ENCODE assay signal across 8 mouse cellular contexts in the genomic region with DNA sequence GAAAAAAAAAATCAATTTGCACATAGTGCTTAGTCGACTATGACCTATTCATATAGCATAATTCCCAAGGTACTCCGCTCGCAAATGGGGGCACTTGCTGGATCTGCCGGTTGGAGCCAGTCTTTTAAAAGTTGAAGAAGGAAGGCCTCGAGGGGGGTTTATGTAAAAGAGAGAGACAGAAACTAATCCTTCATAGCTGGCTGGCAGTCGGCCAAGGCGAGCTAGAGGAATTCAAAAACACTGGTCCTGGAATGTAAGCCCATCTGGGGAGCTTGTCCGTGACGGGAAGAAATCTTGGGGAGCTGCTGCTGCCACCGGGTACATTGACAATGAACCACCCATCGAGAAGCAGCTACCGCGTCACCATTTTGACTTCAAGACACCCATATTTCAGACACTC.
DNase-seq lines count a peak whose midpoint lies in the region; ATAC-seq lines count a peak whose summit lies in the region.

No protein-coding gene starts in this region.

- no peaks in the 10 kb centered on the region for H3K27me3 ChIP-seq in hindbrain, embryonic 14.5 days (ENCODE audit: control insufficient read depth, insufficient read depth, low read length)
- no peaks in the 10 kb centered on the region for H3K27me3 ChIP-seq in midbrain, embryonic 11.5 days (ENCODE audit: control insufficient read depth, insufficient read depth, low read length)
- H3K27me3 ChIP-seq in stomach, embryonic 15.5 days (replicated peaks) = no peaks in the 10 kb centered on the region

- 0 out of 2 replicates have a peak, but pooled peaks cover 5% of the 10 kb centered on the region for H3K9me3 ChIP-seq in hindbrain, embryonic 14.5 days (ENCODE audit: control insufficient read depth, low read length)
- no peaks in the 10 kb centered on the region; the same call in 1 of the 2 replicates for H3K9me3 ChIP-seq in midbrain, embryonic 11.5 days (ENCODE audit: control insufficient read depth, low read length)
- no peaks in the 10 kb centered on the region for H3K9me3 ChIP-seq in stomach, embryonic 15.5 days

- H3K27ac ChIP-seq in hindbrain, embryonic 14.5 days = no peak overlapping the region
- H3K27ac ChIP-seq in midbrain, embryonic 11.5 days (ENCODE audit: low read depth, low read length) = no peak overlapping the region
- peak overlapping the region; percentile 4; the same call in 1 of the 2 replicates for H3K27ac ChIP-seq in stomach, embryonic 15.5 days

- no peak overlapping the region for H3K4me3 ChIP-seq in hindbrain, embryonic 14.5 days (replicated peaks; ENCODE audit: low read length)
- H3K4me3 ChIP-seq in midbrain, embryonic 11.5 days (ENCODE audit: low read depth, low read length) = no peak overlapping the region
- no peak overlapping the region for H3K4me3 ChIP-seq in stomach, embryonic 15.5 days (replicated peaks)

- 16% methylated on average over 13 of the region's 13 CpGs for WGBS in hindbrain, embryonic 14.5 days
- 31% methylated on average over 13 of the region's 13 CpGs for WGBS in midbrain, embryonic 11.5 days
- WGBS in stomach, embryonic 15.5 days = 23% methylated on average over 13 of the region's 13 CpGs

- peak; percentile 29 to 41 for DNase-seq in adrenal gland, adult 18-20 months (ENCODE audit: low spot score in 2 of 2)
- peak; percentile 28 for DNase-seq in cerebellum, adult 9-11 months
- DNase-seq in frontal cortex, postnatal 14 days (ENCODE audit: low spot score in 2 of 2) = peak; percentile 11 to 30
- DNase-seq in hindbrain, embryonic 14.5 days (ENCODE audit: low spot score) = peak; percentile 73
- DNase-seq in layer of hippocampus, postnatal 10 days (ENCODE audit: low spot score in 2 of 2) = peak; percentile 34 to 56
- peak; percentile 87 for DNase-seq in midbrain, embryonic 11.5 days (ENCODE audit: low spot score, missing footprints)

- peak; percentile 75; the same call in 1 of the 2 replicates for ATAC-seq in hindbrain, embryonic 14.5 days (ENCODE audit: low FRiP score)
- ATAC-seq in midbrain, embryonic 11.5 days (ENCODE audit: low FRiP score) = peak; percentile 71
- ATAC-seq in stomach, embryonic 15.5 days (ENCODE audit: insufficient read depth, low FRiP score, low read depth) = peak; percentile 35; the same call in 1 of the 2 replicates
- no peak for ATAC-seq in monocyte, adult 5-6 weeks (replicated peaks; ENCODE audit: insufficient number of reproducible peaks, low FRiP score, low TSS enrichment, poor library complexity, severe bottlenecking)

- H3K4me1 ChIP-seq in hindbrain, embryonic 14.5 days (replicated peaks; ENCODE audit: control insufficient read depth, insufficient read depth, low read length) = 0 out of 2 replicates have a peak, but pooled peaks cover 3% of the 10 kb centered on the region
- H3K4me1 ChIP-seq in midbrain, embryonic 11.5 days (ENCODE audit: control insufficient read depth, insufficient read depth, low read length) = no peaks in the 10 kb centered on the region; the same call in 1 of the 2 replicates
- no peaks in the 10 kb centered on the region for H3K4me1 ChIP-seq in stomach, embryonic 15.5 days

- H3K36me3 ChIP-seq in hindbrain, embryonic 14.5 days (replicated peaks; ENCODE audit: control insufficient read depth, insufficient read depth) = no peaks in the 10 kb centered on the region
- no peaks in the 10 kb centered on the region for H3K36me3 ChIP-seq in midbrain, embryonic 11.5 days (ENCODE audit: control insufficient read depth, insufficient read depth, low read length)
- no peaks in the 10 kb centered on the region for H3K36me3 ChIP-seq in stomach, embryonic 15.5 days

- peak overlapping the region; percentile 28 for H3K4me2 ChIP-seq in hindbrain, embryonic 14.5 days (replicated peaks)
- H3K4me2 ChIP-seq in midbrain, embryonic 11.5 days = no peak overlapping the region
- H3K4me2 ChIP-seq in stomach, embryonic 15.5 days = peak overlapping the region; percentile 17; the same call in 1 of the 2 replicates

- H3K9ac ChIP-seq in hindbrain, embryonic 14.5 days = no peak overlapping the region
- H3K9ac ChIP-seq in midbrain, embryonic 11.5 days (ENCODE audit: low read length) = no peak overlapping the region
- no peak overlapping the region for H3K9ac ChIP-seq in stomach, embryonic 15.5 days

Comparison
In these comparisons a context has a peak if more than half of its experiments do, and no peak if none do; other contexts are left out.
1. DNase-seq: peak in every context shown above with its lines; median percentile 87 in midbrain, embryonic 11.5 days; 73 in hindbrain, embryonic 14.5 days; 45 in layer of hippocampus, postnatal 10 days; 35 in adrenal gland, adult 18-20 months; 28 in cerebellum, adult 9-11 months; 20 in frontal cortex, postnatal 14 days.